Mouse (Mus musculus) cerebellum, adult 2 months (tissue): ENCODE measurements around the gene Kctd6. TPM values are rescaled to one million over a fixed set of nuclear protein-coding genes. Genes with fewer than 3 reads are reported as not detected.

Experiments
- DNase-seq, 2 experiments: peaks; one replicate each; pipeline ENCODE4 v3.0.0; 2021
- H3K27ac ChIP-seq: fragments of 200-500 bp; 2 replicates; pipeline ENCODE4 v1.5.1; 2012; ENCODE audit warnings: low read length, control low read depth, inconsistent platforms; ENCODE audit not compliant: insufficient read depth
- H3K27me3 ChIP-seq: fragments of 200-500 bp; 2 replicates; pipeline ENCODE4 v1.6.1; 2012; ENCODE audit warnings: inconsistent platforms, mild to moderate bottlenecking, low read length, moderate library complexity; ENCODE audit not compliant: control insufficient read depth, insufficient read depth
- H3K4me1 ChIP-seq: fragments of 200-500 bp; 2 replicates; pipeline ENCODE4 v1.6.1; 2011; ENCODE audit warnings: low read length; ENCODE audit not compliant: control insufficient read depth, insufficient read depth
- H3K4me3 ChIP-seq: fragments of 200-500 bp; replicated peaks from 2 replicates; pipeline ENCODE3; 2011; ENCODE audit warnings: mild to moderate bottlenecking, low read depth, low read length, control low read depth; ENCODE audit not compliant: insufficient read depth
- CTCF ChIP-seq: fragments of 200-500 bp; IDR thresholded peaks from 2 replicates; pipeline ENCODE4 v1.5.1; 2011; ENCODE audit warnings: low read depth, mild to moderate bottlenecking, control low read depth, low read length, moderate library complexity, borderline replicate concordance; ENCODE audit not compliant: insufficient read depth
- POLR2A ChIP-seq: fragments of 200-500 bp; IDR thresholded peaks from 2 replicates; pipeline ENCODE4 v1.6.1; 2011; ENCODE audit warnings: low read length, control low read depth, borderline replicate concordance; ENCODE audit not compliant: insufficient read depth
- WGBS: fragments of 180-500 bp; shearing (Covaris S2); methylation state at CpG from one replicate; pipeline ENCODE4 v1.1.7; 2018; 5-methylcytosine and 5-hydroxymethylcytosine counted together
- polyA plus RNA-seq: library from polyadenylated mRNA; depleted of rRNA; stranded (reverse); fragments of >200 nt; gene quantifications from 2 replicates; pipeline ENCODE4 v1.2.3, GENCODE M21; 2012

The Kctd6 gene
- polyA plus RNA-seq, 1 experiment, result 35.8 TPM

- WGBS, result 65% methylated on average over 5 of the region's 5 CpGs
- TF ChIP-seq CTCF (no peak), POLR2A (no peak)
- Histone ChIP-seq H3K4me3 (peak overlapping the region; percentile 13), H3K27ac (no peak overlapping the region), H3K4me1 (peaks cover 24% of the 10 kb centered on the region; the same call in 1 of the 2 replicates), H3K27me3 (no peaks in the 10 kb centered on the region)
- DNase-seq, result no peak
Measured at GRCm38 (mm10) chr14:8216100-8216499, 2.2 kb downstream of the Kctd6 start.

GRCm38 (mm10) chr14:8218238-8218637, 4.3 kb downstream of the Kctd6 start:
- peak; percentile 38 to 48 for DNase-seq
- Histone ChIP-seq H3K27me3 (no peaks in the 10 kb centered on the region), H3K4me1 (peaks cover 24% of the 10 kb centered on the region; the same call in 1 of the 2 replicates), H3K4me3 (peak overlapping the region; percentile 38), H3K27ac (peak overlapping the region; percentile 96; the same call in 1 of the 2 replicates)
- WGBS, result 24% methylated on average over 7 of the region's 7 CpGs
- TF ChIP-seq CTCF (no peak), POLR2A (no peak)

DNA sequence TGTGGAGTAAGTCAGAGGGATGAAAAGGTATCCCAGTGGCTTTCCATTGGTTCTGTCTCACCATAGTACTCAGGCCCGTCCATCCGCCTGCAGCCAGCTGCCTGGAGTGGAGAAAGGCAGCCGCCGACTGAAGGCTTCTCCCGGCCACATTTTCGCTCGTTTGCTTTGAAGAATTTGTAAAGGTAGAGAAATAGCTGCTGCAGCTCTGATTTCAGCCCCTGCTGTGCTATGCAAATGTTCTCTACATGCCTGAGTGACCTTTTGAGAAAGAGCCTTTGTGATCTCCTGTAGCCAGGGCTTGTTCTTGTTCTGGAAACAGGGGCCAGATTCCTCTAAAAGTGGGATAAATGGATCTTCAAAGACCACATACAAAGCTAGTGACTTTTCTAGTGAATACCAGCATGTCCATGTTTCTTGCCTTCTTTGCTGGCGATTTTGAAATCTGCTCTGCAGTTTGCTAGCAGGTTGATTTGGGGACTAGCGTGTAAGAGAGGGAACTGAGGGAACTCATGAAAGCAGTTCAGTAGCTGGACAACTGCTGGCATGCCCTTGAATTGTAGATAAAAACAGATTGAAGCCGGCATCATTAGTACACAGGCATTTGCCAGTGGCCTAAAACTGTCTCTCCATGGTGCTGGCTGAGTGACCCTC, 4.9 kb downstream of the Kctd6 start:
- Histone ChIP-seq H3K4me3 (peak overlapping the region; percentile 38), H3K4me1 (peaks cover 24% of the 10 kb centered on the region; the same call in 1 of the 2 replicates), H3K27me3 (no peaks in the 10 kb centered on the region), H3K27ac (peak overlapping the region; percentile 96)
- 5% methylated on average over 10 of the region's 10 CpGs for WGBS
- TF ChIP-seq CTCF, result no peak
- no peak for TF ChIP-seq POLR2A
- peak; percentile 70 to 82 for DNase-seq

DNA sequence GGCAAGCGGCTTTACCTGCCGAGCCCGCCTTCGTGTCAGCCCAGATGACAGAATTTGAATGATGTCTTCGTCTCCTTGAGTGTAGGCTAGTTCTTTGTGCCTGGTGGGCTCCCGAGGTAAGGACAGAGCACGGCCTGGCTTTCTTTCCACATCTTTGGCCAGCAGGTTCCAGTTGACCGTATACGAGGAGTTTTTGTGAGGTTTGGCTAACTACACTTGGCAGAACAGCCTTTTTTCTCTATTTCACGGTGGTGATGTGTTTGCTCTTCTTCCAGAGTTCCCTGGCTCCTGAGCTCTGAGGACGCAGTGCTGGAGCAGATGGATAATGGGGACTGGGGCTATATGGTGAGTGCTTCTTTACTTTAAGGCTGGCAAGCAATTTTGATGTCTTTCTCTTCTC, 5.9 kb downstream of the Kctd6 start:
- H3K4me3 ChIP-seq, result peak overlapping the region; percentile 18
- TF ChIP-seq POLR2A (no peak), CTCF (no peak)
- H3K4me1 ChIP-seq, result peaks cover 24% of the 10 kb centered on the region; the same call in 1 of the 2 replicates
- peak overlapping the region; percentile 78 for H3K27ac ChIP-seq
- 24% methylated on average over 11 of the region's 11 CpGs for WGBS
- no peaks in the 10 kb centered on the region for H3K27me3 ChIP-seq
- peak in 1 of 2 experiments; percentile 35 for DNase-seq

DNA sequence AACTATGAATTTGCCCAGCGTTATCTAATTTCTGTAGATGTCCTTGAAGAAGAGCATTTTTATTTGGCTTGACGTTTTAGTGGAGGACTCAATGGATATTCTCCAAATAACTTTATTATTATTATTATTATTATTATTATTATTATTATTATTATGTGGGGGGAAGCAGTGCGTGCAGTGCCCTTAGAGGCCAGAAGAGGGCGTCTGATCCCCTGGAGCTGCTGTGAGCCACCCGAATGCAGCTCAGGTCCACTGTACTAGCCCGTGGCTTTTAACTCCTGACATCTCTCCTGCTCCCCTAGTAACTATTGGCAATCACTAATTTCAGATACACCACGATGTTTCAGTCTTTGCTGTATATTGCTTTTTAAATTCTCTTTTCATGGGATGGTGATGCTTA, 6.4 kb downstream of the Kctd6 start:
- peak; percentile 25 to 45 for DNase-seq
- TF ChIP-seq CTCF (peak; percentile 48), POLR2A (no peak)
- H3K27me3 ChIP-seq, result no peaks in the 10 kb centered on the region
- no peak overlapping the region for H3K27ac ChIP-seq
- peaks cover 24% of the 10 kb centered on the region; the same call in 1 of the 2 replicates for H3K4me1 ChIP-seq
- 55% methylated on average over 7 of the region's 7 CpGs for WGBS
- no peak overlapping the region for H3K4me3 ChIP-seq

DNA sequence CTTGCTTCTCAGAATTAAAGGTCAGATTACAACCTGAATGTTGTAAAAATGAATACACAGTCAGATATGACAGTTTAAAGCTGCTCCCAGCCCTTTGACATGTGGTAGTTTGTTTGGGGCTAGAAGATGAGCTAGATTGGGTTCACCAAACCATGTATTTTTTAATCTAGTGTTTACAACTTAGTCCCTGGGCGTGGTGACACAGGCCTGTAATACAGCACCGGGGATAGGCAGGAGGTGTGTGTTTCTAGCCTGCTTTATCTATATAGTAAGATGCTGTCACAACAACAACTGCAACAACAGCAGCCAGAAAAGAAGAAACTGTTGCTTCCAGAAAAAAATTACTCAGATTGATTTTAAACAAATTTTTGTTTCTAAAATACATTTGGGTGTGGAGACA, 7.0 kb downstream of the Kctd6 start:
- 96% methylated on average over 2 of the region's 2 CpGs for WGBS

GRCm38 (mm10) chr14:8222561-8222960, 8.6 kb downstream of the Kctd6 start:
- Histone ChIP-seq H3K27me3 (no peaks in the 10 kb centered on the region), H3K4me1 (peaks cover 22% of the 10 kb centered on the region; the same call in 1 of the 2 replicates), H3K4me3 (no peak overlapping the region), H3K27ac (no peak overlapping the region)
- 95% methylated on average over 16 of the region's 16 CpGs for WGBS
- no peak for DNase-seq
- no peak for TF ChIP-seq CTCF
- no peak for TF ChIP-seq POLR2A

More for the DNA sequence above, 7.0 kb downstream of the Kctd6 start:
- TF ChIP-seq CTCF (no peak), POLR2A (no peak)
- Histone ChIP-seq H3K4me1 (peaks cover 24% of the 10 kb centered on the region; the same call in 1 of the 2 replicates), H3K4me3 (no peak overlapping the region), H3K27me3 (no peaks in the 10 kb centered on the region), H3K27ac (no peak overlapping the region)
- DNase-seq, result no peak
